Mouse (Mus musculus) midbrain, embryonic 13.5 days (tissue): ENCODE results near the gene Taf10. TPM values are rescaled to one million over a fixed set of nuclear protein-coding genes. Genes with fewer than 3 reads are reported as not detected.

ENCODE experiments used
- polyA plus RNA-seq: library from polyadenylated mRNA; unstranded; fragments of >200 nt; fragmentation: Nextera tagmentation; extraction: Ambion mirVana; gene quantifications from 2 replicates; pipeline ENCODE4 v1.2.1, GENCODE M21; 2015

Taf10 gene
- polyA plus RNA-seq, 1 experiment from 2014 or later = 127 TPM

Other genes starting within 250 kb of the Taf10 start
- 66.3 and 68.9 TPM in 2 replicates for gene Smpd1, start 190.0 kb downstream of the Taf10 start, polyA plus RNA-seq
- 234 and 240 TPM in 2 replicates for gene Apbb1, start 162.7 kb downstream of the Taf10 start, polyA plus RNA-seq
- gene Hpx, start 144.2 kb downstream of the Taf10 start, polyA plus RNA-seq = 0.44 TPM in 1 of 2 replicates, not detected in the other
- gene Trim3, start 110.8 kb downstream of the Taf10 start, polyA plus RNA-seq = 65.4 and 74.5 TPM in 2 replicates
- 146 and 151 TPM in 2 replicates for gene Timm10b, start 104.3 kb downstream of the Taf10 start, polyA plus RNA-seq
- 75.6 and 79.9 TPM in 2 replicates for gene Arfip2, start 103.9 kb downstream of the Taf10 start, polyA plus RNA-seq
- 14.7 and 15.1 TPM in 2 replicates for gene Gm45799, start 103.8 kb downstream of the Taf10 start, polyA plus RNA-seq
- gene Dnhd1, start 93.5 kb downstream of the Taf10 start, polyA plus RNA-seq = 1.7 and 2.5 TPM in 2 replicates
- 180 and 198 TPM in 2 replicates for gene Ilk, start 7.8 kb downstream of the Taf10 start, polyA plus RNA-seq
- 29.2 and 30.5 TPM in 2 replicates for gene Rrp8, start 7.0 kb downstream of the Taf10 start, polyA plus RNA-seq
- gene Tpp1, start 7.9 kb upstream of the Taf10 start, polyA plus RNA-seq = 35.6 and 41.1 TPM in 2 replicates
- gene Dchs1, start 43.3 kb upstream of the Taf10 start, polyA plus RNA-seq = 16.8 and 20.5 TPM in 2 replicates
- 201 and 217 TPM in 2 replicates for gene Mrpl17, start 66.7 kb upstream of the Taf10 start, polyA plus RNA-seq
- 0.05 TPM in 1 of 2 replicates, not detected in the other for gene Gm4070, start 209.6 kb upstream of the Taf10 start, polyA plus RNA-seq